Mouse (Mus musculus): ENCODE measurements around the gene Lat2. TPM values are rescaled to one million over a fixed set of nuclear protein-coding genes. Genes with fewer than 3 reads are reported as not detected.

The Lat2 gene
- polyA plus RNA-seq, 1 experiment, result 4.9 TPM

- H3K4me3 ChIP-seq (ENCODE audit: insufficient read depth, low read length), result no peak overlapping the region
- no peaks in the 10 kb centered on the region for H3K4me1 ChIP-seq (ENCODE audit: control insufficient read depth, insufficient read depth, low read length)
- TF ChIP-seq POLR2A (IDR thresholded peaks at IDR 0.05; ENCODE audit: extremely low read depth, insufficient read depth, low read length), result no peak
- TF ChIP-seq CTCF (IDR thresholded peaks at IDR 0.05; ENCODE audit: extremely low read depth, insufficient read depth, low read length), result no peak
- no peak overlapping the region for H3K27ac ChIP-seq (ENCODE audit: insufficient read depth, low read length)
Measured at GRCm38 (mm10) chr5:134579135-134579534, 35.7 kb downstream of the Lat2 start.

GRCm38 (mm10) chr5:134577534-134577933 lies 37.3 kb downstream of the Lat2 start:
- TF ChIP-seq CTCF (IDR thresholded peaks at IDR 0.05; ENCODE audit: extremely low read depth, insufficient read depth, low read length), result no peak
- TF ChIP-seq POLR2A (IDR thresholded peaks at IDR 0.05; ENCODE audit: extremely low read depth, insufficient read depth, low read length), result no peak

GRCm38 (mm10) chr5:134576517-134577220 lies 38.2 kb downstream of the Lat2 start:
- Histone ChIP-seq H3K4me3 (ENCODE audit: insufficient read depth, low read length) (no peak overlapping the region), H3K27ac (ENCODE audit: insufficient read depth, low read length) (no peak overlapping the region), H3K4me1 (ENCODE audit: control insufficient read depth, insufficient read depth, low read length) (no peaks in the 10 kb centered on the region)
- TF ChIP-seq POLR2A (IDR thresholded peaks at IDR 0.05; ENCODE audit: extremely low read depth, insufficient read depth, low read length) (no peak), CTCF (IDR thresholded peaks at IDR 0.05; ENCODE audit: extremely low read depth, insufficient read depth, low read length) (no peak)

More at GRCm38 (mm10) chr5:134577534-134577933, 37.3 kb downstream of the Lat2 start:
- Histone ChIP-seq H3K4me3 (ENCODE audit: insufficient read depth, low read length) (no peak overlapping the region), H3K4me1 (ENCODE audit: control insufficient read depth, insufficient read depth, low read length) (no peaks in the 10 kb centered on the region), H3K27ac (ENCODE audit: insufficient read depth, low read length) (no peak overlapping the region)

GRCm38 (mm10) chr5:134575833-134576232 lies 39.0 kb downstream of the Lat2 start:
- no peak overlapping the region for H3K4me3 ChIP-seq (ENCODE audit: insufficient read depth, low read length)
- no peak for TF ChIP-seq POLR2A (IDR thresholded peaks at IDR 0.05; ENCODE audit: extremely low read depth, insufficient read depth, low read length)
- TF ChIP-seq CTCF (IDR thresholded peaks at IDR 0.05; ENCODE audit: extremely low read depth, insufficient read depth, low read length), result no peak
- H3K27ac ChIP-seq (ENCODE audit: insufficient read depth, low read length), result no peak overlapping the region
- H3K4me1 ChIP-seq (ENCODE audit: control insufficient read depth, insufficient read depth, low read length), result no peaks in the 10 kb centered on the region

GRCm38 (mm10) chr5:134572508-134573214 lies 42.2 kb downstream of the Lat2 start:
- TF ChIP-seq CTCF (IDR thresholded peaks at IDR 0.05; ENCODE audit: extremely low read depth, insufficient read depth, low read length) (no peak), POLR2A (IDR thresholded peaks at IDR 0.05; ENCODE audit: extremely low read depth, insufficient read depth, low read length) (no peak)
- H3K4me3 ChIP-seq (ENCODE audit: insufficient read depth, low read length), result peak overlapping the region; percentile 38; the same call in 1 of the 2 replicates
- H3K4me1 ChIP-seq (ENCODE audit: control insufficient read depth, insufficient read depth, low read length), result peaks cover 4% of the 10 kb centered on the region; the same call in 1 of the 2 replicates
- H3K27ac ChIP-seq (ENCODE audit: insufficient read depth, low read length), result no peak overlapping the region

GRCm38 (mm10) chr5:134571730-134572507 lies 42.9 kb downstream of the Lat2 start:
- TF ChIP-seq CTCF (IDR thresholded peaks at IDR 0.05; ENCODE audit: extremely low read depth, insufficient read depth, low read length) (no peak), POLR2A (IDR thresholded peaks at IDR 0.05; ENCODE audit: extremely low read depth, insufficient read depth, low read length) (no peak)
- peak overlapping the region; percentile 38 for H3K4me3 ChIP-seq (ENCODE audit: insufficient read depth, low read length)
- H3K27ac ChIP-seq (ENCODE audit: insufficient read depth, low read length), result peak overlapping the region; percentile 1; the same call in 1 of the 2 replicates
- peaks cover 4% of the 10 kb centered on the region; the same call in 1 of the 2 replicates for H3K4me1 ChIP-seq (ENCODE audit: control insufficient read depth, insufficient read depth, low read length)

- no peak overlapping the region for H3K4me3 ChIP-seq (ENCODE audit: insufficient read depth, low read length)
- H3K4me1 ChIP-seq (ENCODE audit: control insufficient read depth, insufficient read depth, low read length), result peaks cover 4% of the 10 kb centered on the region; the same call in 1 of the 2 replicates
- H3K27ac ChIP-seq (ENCODE audit: insufficient read depth, low read length), result no peak overlapping the region
- TF ChIP-seq POLR2A (IDR thresholded peaks at IDR 0.05; ENCODE audit: extremely low read depth, insufficient read depth, low read length) (no peak), CTCF (IDR thresholded peaks at IDR 0.05; ENCODE audit: extremely low read depth, insufficient read depth, low read length) (no peak)
Measured at GRCm38 (mm10) chr5:134568964-134569491, 45.8 kb downstream of the Lat2 start.

GRCm38 (mm10) chr5:134568030-134568429 lies 46.8 kb downstream of the Lat2 start:
- peaks cover 5% of the 10 kb centered on the region; the same call in 1 of the 2 replicates for H3K4me1 ChIP-seq (ENCODE audit: control insufficient read depth, insufficient read depth, low read length)
- no peak overlapping the region for H3K27ac ChIP-seq (ENCODE audit: insufficient read depth, low read length)
- TF ChIP-seq CTCF (IDR thresholded peaks at IDR 0.05; ENCODE audit: extremely low read depth, insufficient read depth, low read length) (no peak), POLR2A (IDR thresholded peaks at IDR 0.05; ENCODE audit: extremely low read depth, insufficient read depth, low read length) (no peak)
- no peak overlapping the region for H3K4me3 ChIP-seq (ENCODE audit: insufficient read depth, low read length)

GRCm38 (mm10) chr5:134567445-134567844 lies 47.4 kb downstream of the Lat2 start:
- peaks cover 6% of the 10 kb centered on the region; the same call in 1 of the 2 replicates for H3K4me1 ChIP-seq (ENCODE audit: control insufficient read depth, insufficient read depth, low read length)
- no peak for TF ChIP-seq POLR2A (IDR thresholded peaks at IDR 0.05; ENCODE audit: extremely low read depth, insufficient read depth, low read length)
- no peak for TF ChIP-seq CTCF (IDR thresholded peaks at IDR 0.05; ENCODE audit: extremely low read depth, insufficient read depth, low read length)
- H3K27ac ChIP-seq (ENCODE audit: insufficient read depth, low read length), result no peak overlapping the region
- no peak overlapping the region for H3K4me3 ChIP-seq (ENCODE audit: insufficient read depth, low read length)
